Mouse (Mus musculus) heart, embryonic 12.5 days (tissue): ENCODE data around the gene Ubr1. TPM values are rescaled to one million over a fixed set of nuclear protein-coding genes. Genes with fewer than 3 reads are reported as not detected.

Experiments used
- ATAC-seq: fragments of 200-750 bp; cut with Nextera tagmentation; 2 replicates; pipeline ENCODE4 v1.8.0; 2017; ENCODE audit warnings: moderate TSS enrichment, moderate library complexity; ENCODE audit not compliant: insufficient number of reproducible peaks, low FRiP score
- H3K27ac ChIP-seq: fragments of 300-500 bp; sonication (generic); 2 replicates; pipeline ENCODE4 v1.5.1; 2016; ENCODE audit warnings: mild to moderate bottlenecking, moderate library complexity; ENCODE audit not compliant: poor library complexity, severe bottlenecking
- H3K27me3 ChIP-seq: fragments of 300-500 bp; sonication (generic); replicated peaks from 2 replicates; pipeline ENCODE4 v1.6.1; 2016; ENCODE audit warnings: mild to moderate bottlenecking, moderate library complexity
- H3K36me3 ChIP-seq: fragments of 300-500 bp; sonication (generic); 2 replicates; pipeline ENCODE4 v1.6.1; 2016; ENCODE audit warnings: mild to moderate bottlenecking, moderate library complexity
- H3K4me1 ChIP-seq: fragments of 300-500 bp; sonication (generic); replicated peaks from 2 replicates; pipeline ENCODE4 v1.6.1; 2016; ENCODE audit warnings: mild to moderate bottlenecking
- H3K4me2 ChIP-seq: fragments of 300-500 bp; sonication (generic); 2 replicates; pipeline ENCODE4 v1.6.1; 2016; ENCODE audit warnings: mild to moderate bottlenecking, moderate library complexity
- H3K4me3 ChIP-seq: fragments of 300-500 bp; sonication (generic); 2 replicates; pipeline ENCODE4 v1.5.1; 2016; ENCODE audit warnings: mild to moderate bottlenecking
- H3K9ac ChIP-seq: fragments of 300-500 bp; sonication (generic); 2 replicates; pipeline ENCODE4 v1.6.1; 2016; ENCODE audit warnings: mild to moderate bottlenecking, moderate library complexity
- H3K9me3 ChIP-seq: fragments of 300-500 bp; sonication (generic); replicated peaks from 2 replicates; pipeline ENCODE4 v1.6.1; 2016; ENCODE audit warnings: mild to moderate bottlenecking, moderate library complexity
- WGBS: fragments of 180-500 bp; shearing (Covaris S2); methylation state at CpG from one replicate; pipeline ENCODE4 v1.1.7; 2016; 5-methylcytosine and 5-hydroxymethylcytosine counted together
- polyA plus RNA-seq: library from polyadenylated mRNA; unstranded; fragments of >200 nt; fragmentation: Nextera tagmentation; extraction: Ambion mirVana; gene quantifications from 2 replicates; pipeline ENCODE4 v1.2.1, GENCODE M21; 2016

Gene Ubr1
- 19.6 and 20.9 TPM in 2 replicates for polyA plus RNA-seq

- Histone ChIP-seq H3K4me3 (peak within 1 kb of the TSS; percentile 93), H3K9ac (peak within 1 kb of the TSS; percentile 89), H3K4me1 (peaks cover 19% of the 10 kb centered on the region), H3K36me3 (no peaks in the 10 kb centered on the region; the same call in 1 of the 2 replicates), H3K27ac (peak within 1 kb of the TSS; percentile 80), H3K4me2 (peak within 1 kb of the TSS; percentile 71), H3K27me3 (no peaks in the 10 kb centered on the region), H3K9me3 (no peaks in the 10 kb centered on the region)
- WGBS = under 1% methylated on average over 39 of the region's 39 CpGs
- ATAC-seq = peak; percentile 89
Observed at GRCm38 (mm10) chr2:120970559-120971080, at the start of gene Ubr1. Gene Ubr1 (minus strand): TSS chr2:120970715.

GRCm38 (mm10) chr2:121017151-121017550 lies 46.6 kb upstream of the Ubr1 start:
- Histone ChIP-seq H3K27ac (no peak overlapping the region), H3K4me3 (no peak overlapping the region), H3K4me1 (no peaks in the 10 kb centered on the region), H3K9ac (no peak overlapping the region), H3K4me2 (no peak overlapping the region), H3K9me3 (no peaks in the 10 kb centered on the region), H3K27me3 (no peaks in the 10 kb centered on the region), H3K36me3 (peaks cover 30% of the 10 kb centered on the region)
- WGBS = 74% methylated on average over 1 of the region's 1 CpGs
- no peak for ATAC-seq

GRCm38 (mm10) chr2:121016226-121016625 lies 45.7 kb upstream of the Ubr1 start:
- no peak for ATAC-seq
- no peaks in the 10 kb centered on the region for H3K4me1 ChIP-seq
- no peak overlapping the region for H3K27ac ChIP-seq
- no peaks in the 10 kb centered on the region for H3K9me3 ChIP-seq
- no peak overlapping the region for H3K4me2 ChIP-seq
- H3K36me3 ChIP-seq = peaks cover 37% of the 10 kb centered on the region
- no peak overlapping the region for H3K9ac ChIP-seq
- 82% methylated on average over 9 of the region's 9 CpGs for WGBS
- no peaks in the 10 kb centered on the region for H3K27me3 ChIP-seq
- H3K4me3 ChIP-seq = no peak overlapping the region

GRCm38 (mm10) chr2:121015507-121015906 lies 45.0 kb upstream of the Ubr1 start:
- no peak overlapping the region for H3K9ac ChIP-seq
- H3K4me2 ChIP-seq = no peak overlapping the region
- H3K27ac ChIP-seq = no peak overlapping the region
- no peaks in the 10 kb centered on the region for H3K27me3 ChIP-seq
- H3K36me3 ChIP-seq = peaks cover 40% of the 10 kb centered on the region
- H3K4me3 ChIP-seq = no peak overlapping the region
- ATAC-seq = no peak
- WGBS = 79% methylated on average over 2 of the region's 2 CpGs
- no peaks in the 10 kb centered on the region for H3K4me1 ChIP-seq
- no peaks in the 10 kb centered on the region for H3K9me3 ChIP-seq

GRCm38 (mm10) chr2:121012676-121013075 lies 42.2 kb upstream of the Ubr1 start:
- H3K27me3 ChIP-seq = no peaks in the 10 kb centered on the region
- peaks cover 36% of the 10 kb centered on the region for H3K36me3 ChIP-seq
- H3K4me1 ChIP-seq = peaks cover 7% of the 10 kb centered on the region
- no peak overlapping the region for H3K9ac ChIP-seq
- no peak overlapping the region for H3K27ac ChIP-seq
- ATAC-seq = no peak
- no peaks in the 10 kb centered on the region for H3K9me3 ChIP-seq
- 86% methylated on average over 9 of the region's 9 CpGs for WGBS
- H3K4me3 ChIP-seq = no peak overlapping the region
- H3K4me2 ChIP-seq = no peak overlapping the region

- H3K9me3 ChIP-seq = no peaks in the 10 kb centered on the region
- peak overlapping the region; percentile 78 for H3K9ac ChIP-seq
- peak overlapping the region; percentile 87 for H3K4me3 ChIP-seq
- peaks cover 7% of the 10 kb centered on the region for H3K4me1 ChIP-seq
- no peak overlapping the region for H3K27ac ChIP-seq
- peaks cover 21% of the 10 kb centered on the region for H3K36me3 ChIP-seq
- H3K4me2 ChIP-seq = peak overlapping the region; percentile 95
- ATAC-seq = no peak
- 20% methylated on average over 5 of the region's 5 CpGs for WGBS
- H3K27me3 ChIP-seq = no peaks in the 10 kb centered on the region
Observed at GRCm38 (mm10) chr2:121009071-121009677, 38.7 kb upstream of the Ubr1 start.

- WGBS = 1% methylated on average over 12 of the region's 12 CpGs
Observed at GRCm38 (mm10) chr2:121008664-121009007, 38.1 kb upstream of the Ubr1 start.

GRCm38 (mm10) chr2:121007925-121008663 lies 37.6 kb upstream of the Ubr1 start, which contains the start of gene Ccndbp1:
Gene Ccndbp1 (plus strand): TSS chr2:121008403.
- Histone ChIP-seq H3K9me3 (no peaks in the 10 kb centered on the region), H3K36me3 (peaks cover 17% of the 10 kb centered on the region), H3K4me2 (peak within 1 kb of the TSS; percentile 95), H3K27me3 (no peaks in the 10 kb centered on the region), H3K9ac (peak within 1 kb of the TSS; percentile 78), H3K27ac (peak within 1 kb of the TSS; percentile 30; the same call in 1 of the 2 replicates), H3K4me3 (peak within 1 kb of the TSS; percentile 87), H3K4me1 (peaks cover 7% of the 10 kb centered on the region)
- ATAC-seq = peak; percentile 98
- 2% methylated on average over 34 of the region's 34 CpGs for WGBS

More at GRCm38 (mm10) chr2:121008664-121009007, 38.1 kb upstream of the Ubr1 start:
- Histone ChIP-seq H3K27me3 (no peaks in the 10 kb centered on the region), H3K27ac (peak overlapping the region; percentile 30; the same call in 1 of the 2 replicates), H3K4me3 (peak overlapping the region; percentile 87), H3K4me1 (peaks cover 7% of the 10 kb centered on the region), H3K4me2 (peak overlapping the region; percentile 95), H3K9ac (peak overlapping the region; percentile 78), H3K36me3 (peaks cover 19% of the 10 kb centered on the region), H3K9me3 (no peaks in the 10 kb centered on the region)
- peak; percentile 34; the same call in 1 of the 2 replicates for ATAC-seq

- H3K4me1 ChIP-seq = peaks cover 7% of the 10 kb centered on the region
- no peak overlapping the region for H3K9ac ChIP-seq
- H3K27ac ChIP-seq = no peak overlapping the region
- peaks cover 7% of the 10 kb centered on the region; the same call in 1 of the 2 replicates for H3K36me3 ChIP-seq
- no peaks in the 10 kb centered on the region for H3K27me3 ChIP-seq
- no peak overlapping the region for H3K4me3 ChIP-seq
- no peaks in the 10 kb centered on the region for H3K9me3 ChIP-seq
- 79% methylated on average over 1 of the region's 1 CpGs for WGBS
- H3K4me2 ChIP-seq = no peak overlapping the region
- ATAC-seq = no peak
Observed at GRCm38 (mm10) chr2:121006986-121007385, 36.5 kb upstream of the Ubr1 start.

- Histone ChIP-seq H3K9ac (no peak overlapping the region), H3K4me3 (no peak overlapping the region), H3K27me3 (no peaks in the 10 kb centered on the region), H3K9me3 (no peaks in the 10 kb centered on the region), H3K4me1 (peaks cover 5% of the 10 kb centered on the region), H3K27ac (no peak overlapping the region), H3K4me2 (no peak overlapping the region), H3K36me3 (no peaks in the 10 kb centered on the region)
- WGBS = 81% methylated on average over 7 of the region's 7 CpGs
- no peak for ATAC-seq
Observed at GRCm38 (mm10) chr2:121004018-121004811, 33.7 kb upstream of the Ubr1 start.

GRCm38 (mm10) chr2:121003586-121003985 lies 33.1 kb upstream of the Ubr1 start:
- H3K4me3 ChIP-seq = no peak overlapping the region
- no peak overlapping the region for H3K9ac ChIP-seq
- no peak overlapping the region for H3K4me2 ChIP-seq
- H3K9me3 ChIP-seq = no peaks in the 10 kb centered on the region
- H3K36me3 ChIP-seq = no peaks in the 10 kb centered on the region
- no peaks in the 10 kb centered on the region for H3K27me3 ChIP-seq
- WGBS = 62% methylated on average over 2 of the region's 2 CpGs
- ATAC-seq = no peak
- H3K27ac ChIP-seq = no peak overlapping the region
- no peaks in the 10 kb centered on the region for H3K4me1 ChIP-seq
